In the genomic region with DNA sequence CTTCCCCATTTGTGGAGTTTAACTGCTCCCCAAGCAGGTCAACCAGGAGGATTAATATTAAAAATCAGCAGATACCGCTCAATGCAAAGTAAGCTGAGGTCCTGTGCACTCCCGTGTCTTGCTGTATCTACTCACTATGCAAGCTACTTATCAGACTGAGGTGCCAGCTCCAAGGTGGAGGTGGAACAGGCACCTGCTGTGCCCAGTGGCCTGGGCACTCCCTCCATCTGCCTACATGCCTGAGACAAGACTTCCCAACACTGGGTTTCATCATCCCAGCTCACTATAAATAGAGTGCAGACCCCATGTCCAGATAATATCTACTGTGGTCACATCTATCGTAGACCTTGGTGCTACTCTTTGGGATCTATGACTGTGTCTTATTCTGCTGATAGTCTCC, we compare ENCODE assay signal across 13 mouse cellular contexts.
"Had no signal": no experiment of that assay in that cellular context is flagged by ENCODE, and none has a peak within 500 bp of the region (broad histone marks: within the 10 kb centered on the region; RNA-seq: fewer than 3 reads in every experiment).

No protein-coding gene starts in this region.

- DNase-seq: cerebellum, adult 2 months; cerebellum, adult 8-10 months; cerebellum, adult 9-11 months; embryo, embryonic 11 days; forebrain, postnatal 0 days; gastrocnemius, adult 2 months; gastrocnemius, postnatal 10 days; gastrocnemius, postnatal 14 days; gastrocnemius, postnatal 25 days; gastrocnemius, postnatal 36 days; heart, adult 11 months; heart, adult 18-20 months; heart, adult 2 months had no signal
